Mouse (Mus musculus): ENCODE measurements at regions not wholly inside any gene's neighbourhood (a gene's known extent, or its start where the extent isn't known, plus 50 kb on each side); places are given as distances from the start of the nearest gene placed in this dataset.

DNA sequence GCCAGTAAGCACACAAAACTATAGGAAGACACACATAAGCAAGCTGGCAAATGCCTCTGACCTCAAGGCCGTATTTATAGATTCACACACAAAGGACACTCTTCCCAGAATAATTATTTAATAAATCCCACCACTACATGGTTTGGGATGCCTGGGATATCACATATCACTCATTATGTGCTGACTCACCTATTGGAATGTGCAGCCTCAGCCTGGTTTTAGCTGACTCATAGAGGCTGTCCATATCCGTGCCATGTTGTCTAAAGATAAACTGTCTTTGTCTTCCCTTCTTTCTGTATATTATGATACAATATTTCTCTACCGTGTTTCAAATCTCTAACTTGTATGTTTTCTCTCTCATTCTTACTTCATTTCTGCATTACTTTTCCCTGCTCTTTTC lies 262.6 kb downstream of the Htr7 start:
- TF ChIP-seq POLR2A (IDR thresholded peaks at IDR 0.05; ENCODE audit: insufficient read length, low read depth) (no peak), TCF12 (IDR thresholded peaks at IDR 0.05; ENCODE audit: insufficient read depth, poor library complexity, severe bottlenecking) (no peak), POLR2AphosphoS2 (IDR thresholded peaks at IDR 0.05; ENCODE audit: insufficient read length, low read depth) (no peak), CEBPB (IDR thresholded peaks at IDR 0.05; ENCODE audit: insufficient read depth, poor library complexity, severe bottlenecking) (no peak), MAX (IDR thresholded peaks at IDR 0.05; ENCODE audit: low read depth) (no peak), MYOD1 (IDR thresholded peaks at IDR 0.05; ENCODE audit: control insufficient read depth in 1 of 3, insufficient read length in 2 of 3, low read depth in 2 of 3) (no peak), SRF (IDR thresholded peaks at IDR 0.05; ENCODE audit: control insufficient read depth, insufficient read length, low read depth) (no peak), USF1 (IDR thresholded peaks at IDR 0.05; ENCODE audit: low read depth) (no peak), TCF3 (IDR thresholded peaks at IDR 0.05; ENCODE audit: insufficient read length, low read depth) (no peak), E2F4 (IDR thresholded peaks at IDR 0.05; ENCODE audit: insufficient read depth) (no peak)
